Mouse (Mus musculus) Patski (cell line): ENCODE results near the gene Cpeb2. TPM values are rescaled to one million over a fixed set of nuclear protein-coding genes. Genes with fewer than 3 reads are reported as not detected.

Experiments used
- ATAC-seq: fragments of 100-300 bp; one replicate; pipeline ENCODE4 v1.8.0; 2021
- CTCF ChIA-PET: fragments of 350-600 bp; sonication (Branson Sonifier 250); formaldehyde crosslinking; loops from one replicate; lab custom pipeline; 2022; ENCODE audit warnings: inconsistent platforms; lab: Charles Lee
- POLR2A ChIA-PET: fragments of 350-600 bp; sonication (Branson Sonifier 250); formaldehyde crosslinking; loops from one replicate; lab custom pipeline; 2022; ENCODE audit warnings: antibody characterized with exemption, inconsistent platforms; lab: Charles Lee
- DNase-seq: peaks from one replicate; pipeline ENCODE4 v3.0.0-alpha.2; 2011; ENCODE audit warnings: low read depth, low spot score
- H3K27me3 ChIP-seq: fragments of 371-371 bp; one replicate; pipeline ENCODE4 v1.5.1; 2021
- CTCF ChIP-seq: fragments of 100-300 bp; IDR thresholded peaks from one replicate; pipeline ENCODE4 v1.5.1; 2021
- in situ Hi-C: fragments of 300-500 bp; cut with MboI; formaldehyde crosslinking; loops from 3 replicates; pipeline ENCODE4 v1.11.1; 2018; ENCODE audit warnings: low pct_unique_long_range_greater_than_20kb, mixed read lengths
- polyA plus RNA-seq: library from polyadenylated mRNA; unstranded; gene quantifications from one replicate; pipeline ENCODE4 v1.2.3, GENCODE M21; 2021

The Cpeb2 gene
- polyA plus RNA-seq = 23.2 TPM

DNA sequence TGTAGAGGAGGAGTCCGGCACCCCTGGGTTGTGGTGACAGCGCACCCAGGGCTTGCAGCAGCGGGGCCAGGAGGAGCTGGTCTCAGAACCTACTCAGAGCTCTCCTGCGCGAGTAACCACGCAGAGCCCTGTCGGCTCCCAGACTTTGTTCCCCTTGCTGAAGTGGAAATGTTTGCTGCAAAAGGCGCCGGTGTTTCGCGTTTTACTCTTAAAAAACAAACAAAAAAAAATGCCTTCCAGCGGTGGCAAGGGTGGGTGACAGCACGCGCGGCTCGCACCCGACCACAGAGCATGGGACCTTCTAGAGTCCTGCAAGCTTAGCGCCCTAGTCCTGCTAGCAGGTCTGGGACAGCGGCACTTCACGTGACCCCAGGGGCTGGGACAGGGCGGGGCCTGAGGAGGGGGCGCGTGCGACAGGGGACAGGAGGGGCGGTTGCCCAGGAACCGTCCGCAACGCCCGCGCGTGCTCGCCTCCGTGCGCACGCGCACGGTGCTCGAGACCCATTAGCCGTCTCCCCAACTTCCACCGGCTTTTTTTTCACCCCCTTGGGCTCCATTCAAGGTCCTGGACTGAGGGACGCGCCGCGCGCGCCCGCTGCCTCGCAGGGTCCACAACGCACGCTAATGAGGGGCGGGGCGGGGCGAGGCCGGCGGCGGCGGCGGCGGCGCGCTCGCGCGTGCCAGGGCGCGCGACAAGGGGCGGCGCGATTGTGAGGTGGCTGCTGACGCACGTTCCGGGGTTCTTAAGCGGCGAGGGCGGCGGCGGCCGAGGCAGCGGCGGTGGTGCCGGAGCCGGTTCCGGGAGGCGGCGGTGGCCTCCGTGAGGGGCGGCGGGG, at the start of gene Cpeb2:
Gene Cpeb2, plus strand, starts transcription at position 691 of the 836 bp plus-strand sequence.
- CTCF ChIA-PET = interaction anchor here (0.8 to 1.3 kb wide), 4 partner anchors 10 to 1345 kb away, joined by 3 to 4 read pairs (median 3); no protein-coding TSS in a partner anchor
- DNase-seq = peak; percentile 75
- peak; percentile 64 for ATAC-seq
- in situ Hi-C loops = loop anchor here (10.0 kb wide), 1 partner anchor 1348 kb away; no protein-coding TSS in a partner anchor
- POLR2A ChIA-PET = interaction anchor here (0.7 to 3.4 kb wide), 9 partner anchors 10 to 371 kb away, joined by 3 to 11 read pairs (median 3); no protein-coding TSS in a partner anchor
- no peaks in the 10 kb centered on the region for H3K27me3 ChIP-seq
- TF ChIP-seq CTCF = no peak

DNA sequence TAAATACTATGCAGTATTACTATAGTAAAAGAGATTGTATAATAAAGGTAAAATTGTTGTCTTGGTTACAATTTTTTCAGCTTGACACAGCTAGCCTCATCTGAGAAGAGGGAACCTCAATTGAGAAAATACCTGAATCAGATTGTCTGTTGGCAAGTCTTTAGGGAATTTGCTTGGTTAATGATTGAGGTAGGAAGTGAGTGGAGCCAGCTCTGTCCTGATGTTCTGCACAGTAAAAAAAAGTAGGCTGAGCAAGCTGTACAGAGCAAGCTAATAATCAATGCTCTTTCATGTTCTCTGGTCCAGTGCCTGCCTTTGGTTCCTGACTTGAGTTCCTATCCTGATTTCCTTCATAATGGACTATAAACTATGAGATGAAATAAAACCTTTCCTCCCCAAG, 49.4 kb upstream of the Cpeb2 start:
- CTCF ChIA-PET = interaction anchor here (0.8 to 1.2 kb wide), 3 partner anchors 10 to 15 kb away, joined by 3 read pairs; no protein-coding TSS in a partner anchor
- POLR2A ChIA-PET = no interaction called here
- DNase-seq = no peak
- no peak for TF ChIP-seq CTCF
- in situ Hi-C loops = no loop called here
- H3K27me3 ChIP-seq = no peaks in the 10 kb centered on the region
- no peak for ATAC-seq

DNA sequence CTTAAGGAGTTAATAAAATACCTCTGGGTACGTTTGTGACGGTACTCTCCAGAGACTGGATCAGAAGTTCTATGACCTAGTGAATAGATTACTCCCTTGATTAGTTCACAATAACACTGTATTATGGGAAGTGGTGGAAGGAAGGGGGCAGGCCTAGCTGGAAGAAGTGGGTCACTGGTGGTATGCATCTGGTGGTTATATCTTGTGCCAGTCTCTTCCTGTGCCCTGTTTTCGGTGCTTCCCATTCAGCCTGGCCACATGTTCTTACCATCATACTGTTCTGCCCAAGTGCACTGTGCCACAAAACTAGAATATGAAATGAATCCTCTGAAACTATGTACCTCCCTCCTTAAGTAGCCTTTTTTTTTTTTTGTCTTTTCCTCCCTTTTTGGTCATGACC, 48.1 kb upstream of the Cpeb2 start:
- no peak for TF ChIP-seq CTCF
- no peak for DNase-seq
- POLR2A ChIA-PET = no interaction called here
- in situ Hi-C loops = no loop called here
- CTCF ChIA-PET = interaction anchor here (1.2 kb wide), 1 partner anchor 9 kb away, joined by 3 read pairs; no protein-coding TSS in a partner anchor
- ATAC-seq = no peak
- no peaks in the 10 kb centered on the region for H3K27me3 ChIP-seq

GRCm38 (mm10) chr5:43185478-43185877, 47.5 kb upstream of the Cpeb2 start:
- TF ChIP-seq CTCF = no peak
- H3K27me3 ChIP-seq = no peaks in the 10 kb centered on the region
- no peak for DNase-seq
- POLR2A ChIA-PET = no interaction called here
- ATAC-seq = no peak
- in situ Hi-C loops = no loop called here
- CTCF ChIA-PET = no interaction called here

- ChIA-PET CTCF (interaction anchor here (1.5 kb wide), 1 partner anchor 11 kb away, joined by 3 read pairs; no protein-coding TSS in a partner anchor), POLR2A (no interaction called here)
- ATAC-seq = no peak
- in situ Hi-C loops = no loop called here
- peaks cover 7% of the 10 kb centered on the region for H3K27me3 ChIP-seq
- no peak for DNase-seq
- no peak for TF ChIP-seq CTCF
Measured at GRCm38 (mm10) chr5:43200686-43201085, 32.3 kb upstream of the Cpeb2 start.

GRCm38 (mm10) chr5:43206495-43207053, 26.4 kb upstream of the Cpeb2 start:
- H3K27me3 ChIP-seq = no peaks in the 10 kb centered on the region
- DNase-seq (no peak), ATAC-seq (no peak)
- no peak for TF ChIP-seq CTCF
- in situ Hi-C loops = no loop called here
- CTCF ChIA-PET = interaction anchor here (1.0 to 4.7 kb wide), 3 partner anchors 12 to 20 kb away, joined by 3 to 20 read pairs (median 14); no protein-coding TSS in a partner anchor
- POLR2A ChIA-PET = no interaction called here

GRCm38 (mm10) chr5:43217468-43217867, 15.5 kb upstream of the Cpeb2 start:
- no peak for TF ChIP-seq CTCF
- ATAC-seq (no peak), DNase-seq (no peak)
- H3K27me3 ChIP-seq = no peaks in the 10 kb centered on the region
- CTCF ChIA-PET = interaction anchor here (2.1 kb wide), 1 partner anchor 11 kb away, joined by 14 read pairs; no protein-coding TSS in a partner anchor
- in situ Hi-C loops = no loop called here
- POLR2A ChIA-PET = interaction anchor here (1.2 kb wide), 1 partner anchor 21 kb away, joined by 3 read pairs; no protein-coding TSS in a partner anchor

DNA sequence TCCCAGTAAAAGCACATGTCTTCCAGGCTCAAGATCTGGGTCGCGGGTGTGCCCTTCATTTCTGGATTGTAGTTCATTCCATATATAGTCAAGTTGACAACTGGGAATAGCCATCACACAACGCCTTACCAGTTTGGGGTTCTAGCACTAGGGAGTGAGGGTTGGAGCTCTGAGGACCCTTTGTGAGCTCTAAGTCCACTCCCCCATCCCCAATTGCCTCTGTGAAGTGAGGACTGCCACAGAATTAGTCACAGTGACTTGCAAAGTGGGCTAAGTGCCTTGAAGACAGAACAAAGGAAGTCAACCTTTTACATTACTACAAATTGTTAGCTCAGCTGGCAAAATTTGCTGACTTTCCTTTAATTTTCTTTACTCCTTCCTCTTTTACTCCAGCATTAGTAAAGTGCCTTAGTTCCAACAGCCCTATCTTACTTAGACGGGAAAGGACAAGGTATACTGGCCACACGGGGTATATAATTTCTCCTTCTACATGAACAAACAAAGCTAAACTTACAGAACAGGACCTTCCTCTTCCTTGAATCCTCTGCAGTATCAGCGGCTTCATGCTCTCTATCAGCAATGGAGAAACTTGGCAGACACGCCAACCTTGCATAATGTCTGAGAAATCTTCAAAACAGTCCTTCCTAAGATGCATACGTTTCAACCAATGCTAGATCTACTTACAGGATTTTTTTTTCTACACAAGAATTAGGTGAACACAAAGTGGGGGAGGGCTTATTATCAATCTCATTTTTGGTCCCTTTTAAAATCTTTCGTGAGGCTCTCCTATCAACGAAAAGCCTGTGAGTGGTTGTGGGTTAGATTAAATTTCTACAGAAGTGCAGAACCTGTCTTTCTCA, 14.8 kb upstream of the Cpeb2 start:
- CTCF ChIA-PET = interaction anchor here (0.6 to 2.1 kb wide), 4 partner anchors 12 to 166 kb away, joined by 3 to 14 read pairs (median 4); no protein-coding TSS in a partner anchor
- POLR2A ChIA-PET = interaction anchor here (0.7 to 1.3 kb wide), 3 partner anchors 13 to 359 kb away, joined by 3 read pairs; no protein-coding TSS in a partner anchor
- no peak for DNase-seq
- no peak for TF ChIP-seq CTCF
- in situ Hi-C loops = no loop called here
- peak; percentile 51 for ATAC-seq
- H3K27me3 ChIP-seq = no peaks in the 10 kb centered on the region

DNA sequence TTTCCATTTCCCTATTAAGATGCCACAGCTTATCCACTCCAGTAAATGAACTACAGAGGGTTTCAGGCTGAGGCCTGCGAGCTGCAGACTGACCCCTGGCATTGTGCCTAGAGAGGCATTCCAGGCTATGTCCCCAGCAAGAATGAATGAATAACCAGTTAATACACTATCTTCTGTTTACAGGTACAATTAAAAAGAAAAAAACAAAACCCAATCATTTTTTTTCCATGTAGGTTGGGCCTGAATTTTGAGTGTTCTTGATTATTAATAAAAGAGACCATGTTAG, 14.2 kb upstream of the Cpeb2 start:
- DNase-seq = peak; percentile 79
- H3K27me3 ChIP-seq = no peaks in the 10 kb centered on the region
- POLR2A ChIA-PET = interaction anchor here (1.3 kb wide), 1 partner anchor 13 kb away, joined by 3 read pairs; no protein-coding TSS in a partner anchor
- CTCF ChIA-PET = interaction anchor here (0.6 to 2.1 kb wide), 4 partner anchors 12 to 167 kb away, joined by 3 to 14 read pairs (median 4); no protein-coding TSS in a partner anchor
- TF ChIP-seq CTCF = no peak
- peak; percentile 96 for ATAC-seq
- in situ Hi-C loops = no loop called here

- in situ Hi-C loops = loop anchor here (10.0 kb wide), 2 partner anchors 109 to 249 kb away; no protein-coding TSS in a partner anchor
- H3K27me3 ChIP-seq = no peaks in the 10 kb centered on the region
- ATAC-seq (no peak), DNase-seq (no peak)
- CTCF ChIA-PET = interaction anchor here (0.7 kb wide), 1 partner anchor 9 kb away, joined by 3 read pairs; the partner anchor contains the start of gene Cpeb2
- POLR2A ChIA-PET = no interaction called here
- TF ChIP-seq CTCF = no peak
Measured at GRCm38 (mm10) chr5:43223359-43223758, 9.6 kb upstream of the Cpeb2 start.
